Mouse (Mus musculus) liver, embryonic 13.5 days (tissue): ENCODE data around the gene Syk. TPM values are rescaled to one million over a fixed set of nuclear protein-coding genes. Genes with fewer than 3 reads are reported as not detected.

Experiments used
- ATAC-seq: fragments of 200-750 bp; cut with Nextera tagmentation; 2 replicates; pipeline ENCODE4 v1.8.0; 2017; ENCODE audit warnings: low read depth, mild to moderate bottlenecking, moderate number of reproducible peaks, moderate library complexity
- DNase-seq: peaks from one replicate; pipeline ENCODE4 v3.0.0; 2022
- H3K27ac ChIP-seq: fragments of 300-500 bp; sonication (generic); 2 replicates; pipeline ENCODE4 v1.5.1; 2015; ENCODE audit warnings: moderate library complexity, mild to moderate bottlenecking, inconsistent platforms
- H3K27me3 ChIP-seq: fragments of 300-500 bp; sonication (generic); 2 replicates; pipeline ENCODE4 v1.6.1; 2015; ENCODE audit warnings: mild to moderate bottlenecking, inconsistent platforms
- H3K36me3 ChIP-seq: fragments of 300-500 bp; sonication (generic); 2 replicates; pipeline ENCODE4 v1.6.1; 2015; ENCODE audit warnings: mild to moderate bottlenecking, inconsistent platforms
- H3K4me1 ChIP-seq: fragments of 300-500 bp; sonication (generic); replicated peaks from 2 replicates; pipeline ENCODE4 v1.6.1; 2015; ENCODE audit warnings: inconsistent platforms
- H3K4me2 ChIP-seq: fragments of 300-500 bp; sonication (generic); 2 replicates; pipeline ENCODE4 v1.6.1; 2015; ENCODE audit warnings: inconsistent platforms, mild to moderate bottlenecking, moderate library complexity
- H3K4me3 ChIP-seq: fragments of 300-500 bp; sonication (generic); replicated peaks from 2 replicates; pipeline ENCODE4 v1.5.1; 2015; ENCODE audit warnings: mild to moderate bottlenecking, inconsistent platforms
- H3K9ac ChIP-seq: fragments of 300-500 bp; sonication (generic); 2 replicates; pipeline ENCODE4 v1.6.1; 2015; ENCODE audit warnings: mild to moderate bottlenecking, inconsistent platforms
- H3K9me3 ChIP-seq: fragments of 300-500 bp; sonication (generic); replicated peaks from 2 replicates; pipeline ENCODE4 v1.6.1; 2016; ENCODE audit warnings: inconsistent platforms
- WGBS: fragments of 180-500 bp; shearing (Covaris S2); methylation state at CpG from one replicate; pipeline ENCODE4 v1.1.7; 2015; ENCODE audit not compliant: insufficient replicate concordance; 5-methylcytosine and 5-hydroxymethylcytosine counted together
- polyA plus RNA-seq: library from polyadenylated mRNA; unstranded; fragments of >200 nt; fragmentation: Nextera tagmentation; extraction: Ambion mirVana; gene quantifications from 2 replicates; pipeline ENCODE4 v1.2.1, GENCODE M21; 2015

The Syk gene
- polyA plus RNA-seq, 1 experiment from 2014 or later = 4.4 TPM

DNA sequence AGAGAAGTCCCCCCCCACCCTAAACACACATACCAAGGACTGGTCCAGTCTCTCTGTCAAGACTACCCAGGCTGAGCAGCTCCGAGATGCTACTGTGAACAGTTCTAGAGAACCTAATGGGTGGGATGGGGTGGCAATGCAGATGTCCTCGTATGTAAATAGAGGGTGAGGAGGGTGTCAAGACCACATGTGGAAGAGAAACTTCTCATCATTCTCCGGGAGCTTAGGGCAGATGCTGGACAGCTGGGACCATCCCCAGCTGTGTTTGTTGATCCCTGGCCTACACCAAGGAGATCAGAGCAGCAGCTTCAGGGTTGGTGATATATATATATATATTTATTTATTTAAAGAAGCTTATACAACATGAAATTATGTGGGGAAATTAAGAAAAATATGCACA lies 22.0 kb downstream of the Syk start:
- peaks cover 26% of the 10 kb centered on the region for H3K4me1 ChIP-seq
- no peaks in the 10 kb centered on the region for H3K27me3 ChIP-seq
- no peak overlapping the region for H3K4me2 ChIP-seq
- ATAC-seq (no peak), DNase-seq (no peak)
- no peaks in the 10 kb centered on the region for H3K36me3 ChIP-seq
- no peak overlapping the region for H3K4me3 ChIP-seq
- H3K9ac ChIP-seq = no peak overlapping the region
- WGBS = 56% methylated on average over 3 of the region's 3 CpGs
- H3K9me3 ChIP-seq = no peaks in the 10 kb centered on the region
- H3K27ac ChIP-seq = no peak overlapping the region

DNA sequence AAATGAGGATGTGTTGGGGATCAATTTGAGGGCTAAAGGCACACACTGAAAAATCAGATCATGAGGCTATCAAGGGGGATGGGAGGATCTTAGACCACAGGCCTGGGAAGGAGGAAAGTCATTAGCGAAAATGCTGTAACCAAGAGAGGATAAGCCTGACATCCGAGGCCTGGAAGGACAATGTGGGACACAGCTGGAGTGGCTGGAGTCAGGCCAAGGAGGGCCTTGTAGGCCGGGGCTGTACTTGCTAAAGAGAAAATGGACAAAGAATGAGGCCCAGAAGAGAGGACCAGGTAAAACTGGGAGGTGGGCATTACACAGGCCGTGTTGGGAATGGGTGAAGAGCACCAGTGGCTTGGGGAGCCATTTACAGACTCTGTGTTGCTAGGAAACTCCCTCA lies 22.9 kb downstream of the Syk start:
- DNase-seq = no peak
- Histone ChIP-seq H3K4me1 (peaks cover 26% of the 10 kb centered on the region), H3K4me2 (no peak overlapping the region), H3K27me3 (no peaks in the 10 kb centered on the region), H3K9me3 (no peaks in the 10 kb centered on the region), H3K36me3 (no peaks in the 10 kb centered on the region), H3K27ac (no peak overlapping the region), H3K4me3 (no peak overlapping the region), H3K9ac (no peak overlapping the region)
- ATAC-seq = no peak
- WGBS = 69% methylated on average over 4 of the region's 4 CpGs

DNA sequence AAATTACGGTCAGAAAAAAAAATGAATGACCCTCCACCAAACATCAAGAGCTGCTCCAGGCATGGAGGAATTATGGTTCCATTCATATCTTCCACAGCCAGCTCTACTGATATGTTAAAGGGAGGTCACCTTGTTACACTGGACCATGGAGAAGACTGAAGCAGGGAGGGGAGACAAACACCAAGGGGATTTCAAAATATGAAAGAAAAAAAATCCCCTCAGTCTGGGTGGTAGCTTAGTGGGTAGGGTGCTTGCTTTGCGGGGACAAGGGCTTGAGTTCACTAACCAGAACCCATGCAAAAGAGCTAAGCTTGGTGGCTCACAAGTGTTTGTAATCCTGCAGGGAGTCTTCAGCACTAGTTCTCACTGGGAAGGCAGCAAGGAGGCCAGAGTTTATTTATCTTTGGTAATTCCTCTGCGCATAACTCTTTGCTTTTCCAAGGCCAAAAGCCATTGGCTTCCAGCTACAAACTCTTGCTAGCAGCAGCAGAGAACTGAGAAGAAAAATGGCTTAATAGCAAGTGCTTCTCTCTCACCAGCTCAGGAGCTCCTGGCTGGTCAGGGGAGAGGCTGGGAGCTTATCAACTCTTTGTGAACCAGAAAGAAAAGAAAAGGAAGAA lies 23.8 kb downstream of the Syk start:
- ATAC-seq = no peak
- Histone ChIP-seq H3K9me3 (no peaks in the 10 kb centered on the region), H3K36me3 (peaks cover 5% of the 10 kb centered on the region; the same call in 1 of the 2 replicates), H3K27me3 (no peaks in the 10 kb centered on the region), H3K9ac (no peak overlapping the region), H3K4me2 (no peak overlapping the region), H3K4me1 (peaks cover 26% of the 10 kb centered on the region), H3K4me3 (no peak overlapping the region), H3K27ac (no peak overlapping the region)
- DNase-seq = no peak
- 60% methylated on average over 3 of the region's 3 CpGs for WGBS

DNA sequence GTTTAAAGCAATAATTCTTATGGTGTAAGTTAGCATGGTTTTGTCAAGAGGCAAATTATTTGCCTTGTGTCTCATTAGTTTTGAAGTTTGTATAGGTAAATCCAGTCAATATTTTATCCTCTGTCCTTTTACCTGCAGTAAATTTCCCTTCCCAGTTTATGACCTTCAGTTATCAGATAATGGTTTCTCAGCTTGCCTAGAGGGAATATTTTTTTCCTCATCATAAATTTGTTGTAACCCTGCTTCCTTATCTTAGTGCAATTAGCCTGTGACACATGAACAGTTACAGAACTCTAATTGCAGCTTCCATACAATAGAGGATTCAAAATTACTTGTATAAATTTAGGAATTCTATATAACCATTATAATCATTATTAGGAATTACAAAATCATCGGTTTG lies 25.0 kb downstream of the Syk start:
- no peak for DNase-seq
- H3K9me3 ChIP-seq = no peaks in the 10 kb centered on the region
- H3K4me1 ChIP-seq = peaks cover 16% of the 10 kb centered on the region; the same call in 1 of the 2 replicates
- H3K27me3 ChIP-seq = no peaks in the 10 kb centered on the region
- peaks cover 5% of the 10 kb centered on the region; the same call in 1 of the 2 replicates for H3K36me3 ChIP-seq
- H3K4me2 ChIP-seq = no peak overlapping the region
- no peak overlapping the region for H3K9ac ChIP-seq
- no peak overlapping the region for H3K27ac ChIP-seq
- ATAC-seq = no peak
- WGBS = 63% methylated on average over 1 of the region's 1 CpGs
- H3K4me3 ChIP-seq = no peak overlapping the region

DNA sequence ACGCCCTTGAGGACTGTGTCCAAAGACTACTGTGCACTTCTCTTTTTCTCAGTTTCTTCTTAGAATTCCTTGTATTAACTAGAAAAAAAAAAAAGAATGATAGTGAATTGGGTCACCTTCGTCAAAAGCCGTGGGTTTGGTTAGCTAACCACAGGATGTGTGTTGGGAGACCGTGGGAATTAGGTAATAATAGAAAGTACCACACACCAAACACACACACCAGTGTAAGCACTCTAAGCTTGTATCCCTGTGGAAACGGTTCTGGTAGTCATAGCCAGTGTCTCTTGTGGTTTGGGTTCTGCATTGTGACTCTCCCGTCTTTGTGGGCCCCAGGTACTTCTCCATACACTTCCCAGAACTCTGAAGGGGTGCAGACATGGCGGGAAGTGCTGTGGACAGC lies 27.5 kb downstream of the Syk start:
- Histone ChIP-seq H3K4me1 (peaks cover 37% of the 10 kb centered on the region), H3K4me3 (no peak overlapping the region), H3K36me3 (peaks cover 5% of the 10 kb centered on the region), H3K27me3 (no peaks in the 10 kb centered on the region), H3K27ac (no peak overlapping the region), H3K9ac (no peak overlapping the region), H3K9me3 (no peaks in the 10 kb centered on the region), H3K4me2 (no peak overlapping the region)
- ATAC-seq = no peak
- DNase-seq = no peak
- 56% methylated on average over 7 of the region's 7 CpGs for WGBS

DNA sequence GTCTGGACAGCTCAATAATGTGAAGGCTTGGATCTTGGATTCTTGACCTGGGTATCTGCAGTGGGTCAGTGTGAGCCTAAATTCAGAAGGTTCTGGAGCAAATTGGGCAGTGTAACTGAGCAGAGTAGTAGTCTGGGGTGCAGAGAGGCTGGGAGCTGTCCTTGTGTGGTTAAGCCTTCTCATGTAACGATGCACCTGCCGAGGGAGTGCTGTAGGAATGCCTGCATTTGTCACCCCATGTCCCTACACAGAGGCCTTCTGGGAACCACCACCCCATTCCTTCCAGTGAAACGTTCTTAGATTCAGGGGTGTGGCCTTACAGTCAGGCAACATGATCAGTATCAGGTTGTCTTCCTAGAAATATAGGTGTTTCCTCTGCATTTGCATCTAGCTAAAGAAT lies 30.3 kb downstream of the Syk start:
- no peak overlapping the region for H3K4me3 ChIP-seq
- no peak for DNase-seq
- no peak overlapping the region for H3K9ac ChIP-seq
- peaks cover 56% of the 10 kb centered on the region for H3K4me1 ChIP-seq
- no peaks in the 10 kb centered on the region for H3K27me3 ChIP-seq
- WGBS = 49% methylated on average over 3 of the region's 3 CpGs
- no peak for ATAC-seq
- no peak overlapping the region for H3K27ac ChIP-seq
- no peak overlapping the region for H3K4me2 ChIP-seq
- H3K36me3 ChIP-seq = peaks cover 5% of the 10 kb centered on the region
- no peaks in the 10 kb centered on the region for H3K9me3 ChIP-seq

DNA sequence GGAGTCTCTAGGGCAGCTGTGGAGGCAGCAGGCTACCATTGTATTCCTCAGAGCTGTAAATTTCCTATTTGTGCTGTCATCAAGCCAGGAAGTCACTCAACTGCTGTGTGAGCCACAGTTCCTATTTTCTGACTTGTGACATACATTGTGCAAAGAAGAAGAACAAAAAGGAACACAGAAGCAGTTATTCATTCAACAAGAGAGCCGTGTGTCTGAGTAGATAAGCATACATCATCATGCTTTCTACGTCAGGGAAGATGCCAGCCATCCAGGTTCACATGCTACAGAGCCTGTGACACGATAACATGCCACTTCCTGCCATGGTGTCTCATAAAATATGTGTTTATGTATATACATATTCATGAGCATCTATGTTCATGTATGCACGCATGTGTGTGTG lies 32.1 kb downstream of the Syk start:
- Histone ChIP-seq H3K9ac (no peak overlapping the region), H3K9me3 (no peaks in the 10 kb centered on the region), H3K4me3 (no peak overlapping the region), H3K4me1 (peaks cover 58% of the 10 kb centered on the region), H3K36me3 (peaks cover 5% of the 10 kb centered on the region), H3K27me3 (no peaks in the 10 kb centered on the region), H3K4me2 (no peak overlapping the region), H3K27ac (peak overlapping the region; percentile 58; the same call in 1 of the 2 replicates)
- no peak for DNase-seq
- no peak for ATAC-seq
- 45% methylated on average over 4 of the region's 4 CpGs for whole genome bisulfite sequencing

DNA sequence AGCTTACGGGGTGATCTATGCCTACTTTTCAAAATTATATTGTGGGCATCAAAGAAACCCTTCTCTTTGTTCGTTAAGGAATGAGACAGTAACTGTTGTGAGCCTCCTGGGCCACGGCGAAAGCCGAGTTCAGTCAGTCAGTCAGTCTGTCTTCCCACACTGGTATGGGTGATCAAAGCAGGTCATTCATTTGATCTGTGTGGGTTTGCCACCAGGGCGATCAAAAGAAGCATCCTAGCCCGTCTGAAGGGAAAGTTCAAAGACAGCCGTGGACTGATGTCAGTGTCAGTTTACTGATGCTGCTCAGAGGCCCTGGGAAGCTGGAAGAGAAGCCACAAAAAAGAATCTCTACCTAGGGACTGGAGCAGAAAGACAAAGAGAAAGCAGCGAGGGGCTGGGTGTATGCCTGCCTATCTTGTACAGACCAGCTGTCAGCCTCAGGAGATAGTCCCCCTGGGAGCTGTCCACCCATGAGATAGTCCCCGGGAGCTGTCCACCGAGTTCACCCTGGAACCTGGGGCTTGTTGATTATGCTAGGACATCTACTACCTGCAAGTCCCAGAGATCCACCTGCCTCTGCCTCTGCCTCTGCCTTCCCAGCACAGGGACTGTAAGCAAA lies 34.2 kb downstream of the Syk start:
- peak; percentile 88 for ATAC-seq
- DNase-seq = peak; percentile 44
- Histone ChIP-seq H3K4me2 (0 out of 2 replicates have a peak overlapping the region, but pooled peaks have one; percentile 0), H3K36me3 (no peaks in the 10 kb centered on the region; the same call in 1 of the 2 replicates), H3K9ac (no peak overlapping the region), H3K27me3 (no peaks in the 10 kb centered on the region), H3K4me3 (no peak overlapping the region), H3K9me3 (no peaks in the 10 kb centered on the region), H3K4me1 (peaks cover 58% of the 10 kb centered on the region), H3K27ac (no peak overlapping the region)
- WGBS = 44% methylated on average over 11 of the region's 11 CpGs

DNA sequence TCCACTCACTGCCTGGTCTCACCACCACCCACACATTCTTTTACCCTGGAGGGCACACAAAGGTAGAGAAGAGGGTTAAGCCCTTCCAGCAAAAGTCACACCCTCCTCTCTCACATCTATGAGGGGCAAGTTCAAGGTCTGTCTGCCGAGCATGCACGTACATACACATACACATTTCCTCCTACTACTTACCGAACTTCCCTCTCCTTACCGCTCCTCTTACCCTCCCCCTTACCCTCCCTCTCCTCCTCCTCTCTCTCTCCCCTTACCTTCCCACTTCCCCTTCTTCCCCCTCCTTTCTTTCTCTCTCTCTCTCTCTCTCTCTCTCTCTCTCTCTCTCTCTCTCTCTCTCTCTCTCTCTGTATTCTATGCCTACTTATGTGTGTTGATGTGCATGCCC lies 35.6 kb downstream of the Syk start:
- no peaks in the 10 kb centered on the region for H3K9me3 ChIP-seq
- H3K4me1 ChIP-seq = peaks cover 53% of the 10 kb centered on the region
- H3K27ac ChIP-seq = no peak overlapping the region
- H3K4me3 ChIP-seq = no peak overlapping the region
- DNase-seq (no peak), ATAC-seq (no peak)
- H3K27me3 ChIP-seq = no peaks in the 10 kb centered on the region
- H3K36me3 ChIP-seq = no peaks in the 10 kb centered on the region
- 24% methylated on average over 4 of the region's 4 CpGs for WGBS
- H3K4me2 ChIP-seq = no peak overlapping the region
- no peak overlapping the region for H3K9ac ChIP-seq

DNA sequence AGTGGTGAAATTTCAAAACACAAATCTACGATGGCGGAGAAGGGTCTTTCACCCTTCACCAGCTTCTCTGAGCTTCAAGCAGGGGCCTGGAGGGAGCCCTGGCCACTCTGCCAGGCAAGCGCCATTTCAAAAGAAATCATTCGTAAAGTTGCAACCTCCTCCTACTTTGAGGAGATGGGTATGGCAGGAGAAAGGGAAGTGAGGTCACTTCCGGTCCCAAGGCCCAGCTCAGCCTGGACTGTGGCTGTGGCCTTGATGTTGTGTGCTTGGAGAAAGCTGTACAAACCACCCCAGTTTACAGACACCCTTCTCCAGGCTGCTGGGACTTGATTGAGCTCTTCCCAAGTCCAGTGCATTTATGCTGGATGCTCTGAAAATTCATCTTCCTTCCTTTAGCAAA lies 36.5 kb downstream of the Syk start:
- Histone ChIP-seq H3K36me3 (no peaks in the 10 kb centered on the region), H3K4me2 (no peak overlapping the region), H3K9me3 (no peaks in the 10 kb centered on the region), H3K9ac (no peak overlapping the region), H3K27me3 (no peaks in the 10 kb centered on the region), H3K27ac (no peak overlapping the region), H3K4me1 (peaks cover 44% of the 10 kb centered on the region), H3K4me3 (no peak overlapping the region)
- 67% methylated on average over 5 of the region's 5 CpGs for WGBS
- no peak for ATAC-seq
- DNase-seq = no peak

DNA sequence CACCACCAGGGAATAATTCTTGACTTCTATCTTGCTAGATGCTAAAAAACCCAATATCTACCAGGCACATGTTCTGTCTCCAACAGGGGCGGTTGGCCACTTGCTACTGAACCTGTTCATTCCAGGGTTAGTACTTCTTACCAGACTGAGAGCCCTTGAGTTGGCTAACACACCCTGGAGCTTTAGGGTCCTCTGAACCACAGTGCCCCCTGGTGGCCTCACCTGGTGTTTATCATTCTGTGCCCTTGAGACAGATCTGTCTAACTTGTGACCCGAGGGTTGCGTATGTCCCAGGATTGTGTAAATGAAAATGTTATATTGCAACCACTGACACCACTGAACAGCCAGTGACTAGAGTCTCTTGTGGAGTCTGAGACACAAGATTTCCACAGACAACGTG lies 41.1 kb downstream of the Syk start:
- H3K36me3 ChIP-seq = no peaks in the 10 kb centered on the region
- H3K9ac ChIP-seq = no peak overlapping the region
- H3K27ac ChIP-seq = no peak overlapping the region
- WGBS = 53% methylated on average over 4 of the region's 4 CpGs
- H3K27me3 ChIP-seq = no peaks in the 10 kb centered on the region
- ATAC-seq = no peak
- H3K9me3 ChIP-seq = no peaks in the 10 kb centered on the region
- H3K4me1 ChIP-seq = peaks cover 8% of the 10 kb centered on the region
- H3K4me2 ChIP-seq = no peak overlapping the region
- peak; percentile 45 for DNase-seq
- H3K4me3 ChIP-seq = no peak overlapping the region

DNA sequence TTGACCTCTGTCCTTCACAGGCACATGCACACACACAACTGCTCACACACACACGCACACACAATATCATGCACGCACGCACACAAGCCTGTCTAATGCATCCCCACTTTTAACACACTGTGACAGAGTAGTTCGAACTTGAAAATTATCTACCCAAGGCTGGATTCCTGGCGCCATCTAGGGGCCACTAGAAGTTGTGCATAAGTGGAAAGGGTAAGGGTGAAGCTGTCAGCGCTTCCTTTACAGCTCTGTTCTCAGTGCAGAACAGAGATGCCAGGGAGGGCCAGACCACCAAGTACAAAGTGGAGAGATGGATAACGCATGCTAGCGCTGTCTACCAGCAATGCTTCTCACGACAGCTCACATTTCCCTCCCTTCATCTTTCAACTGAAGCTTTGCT lies 45.6 kb downstream of the Syk start:
- no peaks in the 10 kb centered on the region for H3K27me3 ChIP-seq
- H3K27ac ChIP-seq = no peak overlapping the region
- no peaks in the 10 kb centered on the region for H3K36me3 ChIP-seq
- no peak for ATAC-seq
- no peaks in the 10 kb centered on the region for H3K9me3 ChIP-seq
- no peaks in the 10 kb centered on the region for H3K4me1 ChIP-seq
- WGBS = 44% methylated on average over 9 of the region's 9 CpGs
- no peak overlapping the region for H3K9ac ChIP-seq
- DNase-seq = no peak
- no peak overlapping the region for H3K4me3 ChIP-seq
- H3K4me2 ChIP-seq = no peak overlapping the region
